Mouse (Mus musculus) T-cell, adult 66 days (primary cell): ENCODE data around the gene Mfsd6l. TPM values are rescaled to one million over a fixed set of nuclear protein-coding genes. Genes with fewer than 3 reads are reported as not detected.

Experiments
- total RNA-seq, 2 experiments: library from RNA; stranded (reverse); gene quantifications; 3 replicates in 1 of 2; 4 replicates in 1 of 2; pipeline ENCODE4 v1.2.4; 2023

Mfsd6l gene
- not detected for total RNA-seq

DNA sequence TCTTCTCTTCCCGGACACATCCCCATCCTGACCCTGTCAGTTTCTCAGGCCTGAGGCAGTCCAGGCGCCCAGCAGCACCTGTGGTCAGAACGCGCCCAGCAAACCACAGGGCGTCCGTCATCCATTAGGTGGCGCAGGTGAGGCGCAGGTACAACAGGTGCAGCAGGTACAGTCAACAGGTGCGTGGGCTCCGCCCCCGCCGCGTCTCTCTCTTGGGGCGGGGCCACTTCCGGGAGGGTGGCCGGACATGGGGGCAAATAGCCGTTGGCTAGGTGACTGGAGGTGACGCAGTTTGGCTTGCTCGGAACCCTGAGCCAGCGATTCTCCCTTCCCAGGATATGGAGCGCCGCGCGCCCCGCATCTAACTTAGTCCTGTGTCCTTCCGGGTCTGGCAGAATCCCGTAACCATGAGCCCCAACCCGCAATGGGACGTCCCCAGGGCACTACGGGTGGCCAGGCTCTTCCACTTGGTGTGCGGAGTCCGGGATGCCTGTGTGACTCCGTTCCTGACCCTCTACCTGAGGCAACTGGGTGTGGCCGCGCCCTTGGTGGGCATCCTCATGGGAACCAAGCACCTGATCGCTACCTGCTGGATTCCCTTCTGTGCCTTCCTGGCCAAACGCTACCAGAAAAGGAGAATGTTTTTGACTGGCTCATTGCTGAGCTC, at the start of gene Mfsd6l:
Gene Mfsd6l (plus strand): TSS at position 269 of the 667 bp plus-strand sequence.

DNA sequence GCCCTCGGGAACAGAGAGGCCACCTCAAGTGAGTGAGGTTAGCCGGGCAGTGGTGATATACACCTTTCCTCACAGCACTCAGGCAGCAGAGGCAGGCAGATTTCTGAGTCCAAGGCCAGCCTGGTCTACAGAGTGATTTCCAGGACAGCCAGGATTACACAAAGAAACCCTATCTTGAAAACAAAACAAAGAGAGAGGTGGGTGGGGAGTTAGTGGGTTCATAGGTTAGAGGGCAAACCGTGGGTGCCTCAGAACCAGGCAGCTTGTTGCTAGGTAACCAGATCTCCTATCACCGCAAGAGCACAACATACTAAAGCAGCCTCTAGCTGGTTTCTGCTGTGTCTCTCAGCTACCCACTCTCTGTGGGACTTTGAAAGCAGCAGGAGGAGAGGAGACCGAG, 30.7 kb downstream of the Mfsd6l start, which contains the start of gene Ccdc42:
Gene Ccdc42 (plus strand): TSS at position 301 of the 400 bp plus-strand sequence.

Other genes starting within 250 kb of the Mfsd6l start
- under 1 TPM; 0.27 to 0.29 TPM for gene Ntn1, start 155.4 kb upstream of the Mfsd6l start, total RNA-seq
- gene Pik3r5, start 124.1 kb upstream of the Mfsd6l start, total RNA-seq = 100 to 1,000 TPM; 215 to 233 TPM
- not detected for gene Pik3r6, start 53.2 kb upstream of the Mfsd6l start, total RNA-seq
- gene Ccdc42, start 30.8 kb downstream of the Mfsd6l start, total RNA-seq = not detected
- 1 to 10 TPM; 1.8 to 4.8 TPM for gene Myh10, start 135.4 kb downstream of the Mfsd6l start, total RNA-seq